15 mouse cellular contexts compared by ENCODE assay signal in genomic region chr13:107531026-107531425, GRCm38 (mm10).
A peak's percentile ranks its signal among the peaks of the same experiment; 100 is the strongest.
DNase-seq lines count a peak whose midpoint lies in the region; ATAC-seq and TF ChIP-seq lines count a peak whose summit lies in the region.
"Had no signal": no experiment of that assay in that cellular context is flagged by ENCODE, and none has a peak within 500 bp of the region (broad histone marks: within the 10 kb centered on the region; RNA-seq: fewer than 3 reads in every experiment).

No protein-coding gene starts in this region.

- H3K9ac ChIP-seq in forebrain, postnatal 0 days = 0 out of 2 replicates have a peak overlapping the region, but pooled peaks have one; percentile 18
- no peak overlapping the region for H3K9ac ChIP-seq in forebrain, embryonic 16.5 days (replicated peaks; ENCODE audit: low read depth, low read length)
- no peak overlapping the region for H3K9ac ChIP-seq in midbrain, embryonic 14.5 days (replicated peaks; ENCODE audit: low read length)
- no peak overlapping the region for H3K9ac ChIP-seq in midbrain, embryonic 15.5 days
- H3K9ac ChIP-seq in hindbrain, embryonic 14.5 days = no peak overlapping the region
- H3K9ac ChIP-seq: limb, embryonic 12.5 days; liver, embryonic 15.5 days had no signal

- peak overlapping the region; percentile 45; the same call in 1 of the 2 replicates for H3K27ac ChIP-seq in forebrain, postnatal 0 days (ENCODE audit: low read depth, low read length)
- no peak overlapping the region for H3K27ac ChIP-seq in forebrain, embryonic 16.5 days (ENCODE audit: low read length)
- no peak overlapping the region for H3K27ac ChIP-seq in midbrain, embryonic 14.5 days (replicated peaks; ENCODE audit: low read depth, low read length)
- no peak overlapping the region for H3K27ac ChIP-seq in midbrain, embryonic 15.5 days
- H3K27ac ChIP-seq in hindbrain, embryonic 14.5 days = peak overlapping the region; percentile 58
- H3K27ac ChIP-seq: gastrocnemius, adult 2 months; heart, adult 2 months; limb, embryonic 12.5 days; liver, embryonic 15.5 days had no signal

- no peak overlapping the region for H3K4me3 ChIP-seq in forebrain, postnatal 0 days (ENCODE audit: low read depth, low read length)
- no peak overlapping the region for H3K4me3 ChIP-seq in forebrain, embryonic 16.5 days (replicated peaks; ENCODE audit: low read length)
- H3K4me3 ChIP-seq in midbrain, embryonic 14.5 days (replicated peaks; ENCODE audit: low read depth, low read length) = no peak overlapping the region
- H3K4me3 ChIP-seq in midbrain, embryonic 15.5 days = no peak overlapping the region
- H3K4me3 ChIP-seq in hindbrain, embryonic 14.5 days (replicated peaks; ENCODE audit: low read length) = no peak overlapping the region
- H3K4me3 ChIP-seq: gastrocnemius, adult 2 months; heart, adult 2 months; limb, embryonic 12.5 days; liver, embryonic 15.5 days; megakaryocyte, embryonic 14.5 days had no signal

- H3K9me3 ChIP-seq in forebrain, postnatal 0 days (ENCODE audit: low read length) = no peaks in the 10 kb centered on the region
- H3K9me3 ChIP-seq in forebrain, embryonic 16.5 days (ENCODE audit: control insufficient read depth, low read length) = no peaks in the 10 kb centered on the region
- H3K9me3 ChIP-seq in midbrain, embryonic 14.5 days (ENCODE audit: control insufficient read depth, low read length) = no peaks in the 10 kb centered on the region
- H3K9me3 ChIP-seq in midbrain, embryonic 15.5 days = no peaks in the 10 kb centered on the region
- no peaks in the 10 kb centered on the region for H3K9me3 ChIP-seq in hindbrain, embryonic 14.5 days (ENCODE audit: control insufficient read depth, low read length)
- H3K9me3 ChIP-seq: limb, embryonic 12.5 days; liver, embryonic 15.5 days had no signal

- WGBS in forebrain, postnatal 0 days = 51% methylated on average over 8 of the region's 8 CpGs
- WGBS in forebrain, embryonic 16.5 days = 41% methylated on average over 8 of the region's 8 CpGs
- 41% methylated on average over 8 of the region's 8 CpGs for WGBS in midbrain, embryonic 14.5 days
- WGBS in midbrain, embryonic 15.5 days = 49% methylated on average over 8 of the region's 8 CpGs
- WGBS in hindbrain, embryonic 14.5 days = 29% methylated on average over 8 of the region's 8 CpGs

- TF ChIP-seq CTCF in forebrain, postnatal 0 days (IDR thresholded peaks at IDR 0.05; ENCODE audit: low read depth) = no peak

- H3K36me3 ChIP-seq in forebrain, postnatal 0 days (ENCODE audit: insufficient read depth) = no peaks in the 10 kb centered on the region
- no peaks in the 10 kb centered on the region for H3K36me3 ChIP-seq in forebrain, embryonic 16.5 days (ENCODE audit: control insufficient read depth, insufficient read depth)
- H3K36me3 ChIP-seq in midbrain, embryonic 14.5 days (ENCODE audit: control insufficient read depth, insufficient read depth, low read length) = no peaks in the 10 kb centered on the region
- no peaks in the 10 kb centered on the region for H3K36me3 ChIP-seq in midbrain, embryonic 15.5 days (replicated peaks)
- H3K36me3 ChIP-seq in hindbrain, embryonic 14.5 days (replicated peaks; ENCODE audit: control insufficient read depth, insufficient read depth) = no peaks in the 10 kb centered on the region
- H3K36me3 ChIP-seq: limb, embryonic 12.5 days; liver, embryonic 15.5 days had no signal

- no peak overlapping the region; the same call in 1 of the 2 replicates for H3K4me2 ChIP-seq in forebrain, postnatal 0 days (ENCODE audit: low read depth)
- H3K4me2 ChIP-seq in forebrain, embryonic 16.5 days (ENCODE audit: low read length) = no peak overlapping the region
- no peak overlapping the region for H3K4me2 ChIP-seq in midbrain, embryonic 14.5 days (ENCODE audit: low read length)
- H3K4me2 ChIP-seq in midbrain, embryonic 15.5 days = no peak overlapping the region
- no peak overlapping the region for H3K4me2 ChIP-seq in hindbrain, embryonic 14.5 days (replicated peaks)
- H3K4me2 ChIP-seq: limb, embryonic 12.5 days; liver, embryonic 15.5 days had no signal

- no peaks in the 10 kb centered on the region for H3K27me3 ChIP-seq in forebrain, postnatal 0 days (ENCODE audit: insufficient read depth, low read length)
- H3K27me3 ChIP-seq in forebrain, embryonic 16.5 days (replicated peaks; ENCODE audit: control insufficient read depth, insufficient read depth, low read length) = no peaks in the 10 kb centered on the region
- H3K27me3 ChIP-seq in midbrain, embryonic 14.5 days (ENCODE audit: control insufficient read depth, insufficient read depth, low read length) = no peaks in the 10 kb centered on the region
- no peaks in the 10 kb centered on the region for H3K27me3 ChIP-seq in midbrain, embryonic 15.5 days (replicated peaks)
- no peaks in the 10 kb centered on the region for H3K27me3 ChIP-seq in hindbrain, embryonic 14.5 days (ENCODE audit: control insufficient read depth, insufficient read depth, low read length)
- H3K27me3 ChIP-seq: limb, embryonic 12.5 days; liver, embryonic 15.5 days; megakaryocyte, embryonic 14.5 days had no signal

- peaks cover 11% of the 10 kb centered on the region; the same call in 1 of the 2 replicates for H3K4me1 ChIP-seq in forebrain, postnatal 0 days (ENCODE audit: insufficient read depth)
- peaks cover 3% of the 10 kb centered on the region; the same call in 1 of the 2 replicates for H3K4me1 ChIP-seq in forebrain, embryonic 16.5 days (replicated peaks; ENCODE audit: control insufficient read depth, insufficient read depth, low read length)
- peaks cover 8% of the 10 kb centered on the region; the same call in 1 of the 2 replicates for H3K4me1 ChIP-seq in midbrain, embryonic 14.5 days (ENCODE audit: control insufficient read depth, insufficient read depth, low read length)
- peaks cover 13% of the 10 kb centered on the region for H3K4me1 ChIP-seq in midbrain, embryonic 15.5 days
- peaks cover 5% of the 10 kb centered on the region; the same call in 1 of the 2 replicates for H3K4me1 ChIP-seq in hindbrain, embryonic 14.5 days (replicated peaks; ENCODE audit: control insufficient read depth, insufficient read depth, low read length)
- H3K4me1 ChIP-seq: limb, embryonic 12.5 days; liver, embryonic 15.5 days had no signal

- no peak for ATAC-seq in forebrain, postnatal 0 days
- ATAC-seq in forebrain, embryonic 16.5 days = no peak
- ATAC-seq in midbrain, embryonic 14.5 days (ENCODE audit: low FRiP score, low TSS enrichment) = no peak
- ATAC-seq in midbrain, embryonic 15.5 days (replicated peaks) = no peak
- ATAC-seq in hindbrain, embryonic 14.5 days (ENCODE audit: low FRiP score) = no peak
- no peak for ATAC-seq in inflammation-experienced regulatory T-cells, adult 6 months

- peak; percentile 13 for DNase-seq in forebrain, postnatal 0 days
- DNase-seq in midbrain, embryonic 14.5 days = peak; percentile 7
- no peak for DNase-seq in hindbrain, embryonic 14.5 days (ENCODE audit: low spot score)
- peak; percentile 41 for DNase-seq in retina, postnatal 1 day
- DNase-seq in urinary bladder, adult 2 months (ENCODE audit: low spot score) = no peak
- DNase-seq: cerebellum, adult 9-11 months; gastrocnemius, adult 2 months; heart, adult 2 months; right cerebral cortex, adult 18-20 months had no signal

Comparison
In these comparisons a context has a peak if more than half of its experiments do, and no peak if none do; other contexts are left out.
1. H3K27ac ChIP-seq: peak in forebrain, postnatal 0 days (single experiment) and hindbrain, embryonic 14.5 days (single experiment); none in forebrain, embryonic 16.5 days (single experiment), midbrain, embryonic 14.5 days (single experiment) and midbrain, embryonic 15.5 days (single experiment).
2. DNase-seq: peak in forebrain, postnatal 0 days (single experiment), midbrain, embryonic 14.5 days (single experiment) and retina, postnatal 1 day (single experiment); none in hindbrain, embryonic 14.5 days (single experiment) and urinary bladder, adult 2 months (single experiment).